Mouse (Mus musculus) bone marrow, adult 2 months (tissue): ENCODE results near the gene Vsig2.

ENCODE experiments used
- CTCF ChIP-seq: fragments of 200-500 bp; IDR thresholded peaks from 2 replicates; pipeline ENCODE4 v1.5.1; 2011; ENCODE audit warnings: low read length, control low read depth; ENCODE audit not compliant: control insufficient read depth, insufficient read depth
- POLR2A ChIP-seq: fragments of 200-500 bp; IDR thresholded peaks from 2 replicates; pipeline ENCODE4 v1.6.1; 2011; ENCODE audit warnings: low read depth, mild to moderate bottlenecking, control low read depth, low read length, borderline replicate concordance; ENCODE audit not compliant: control insufficient read depth

DNA sequence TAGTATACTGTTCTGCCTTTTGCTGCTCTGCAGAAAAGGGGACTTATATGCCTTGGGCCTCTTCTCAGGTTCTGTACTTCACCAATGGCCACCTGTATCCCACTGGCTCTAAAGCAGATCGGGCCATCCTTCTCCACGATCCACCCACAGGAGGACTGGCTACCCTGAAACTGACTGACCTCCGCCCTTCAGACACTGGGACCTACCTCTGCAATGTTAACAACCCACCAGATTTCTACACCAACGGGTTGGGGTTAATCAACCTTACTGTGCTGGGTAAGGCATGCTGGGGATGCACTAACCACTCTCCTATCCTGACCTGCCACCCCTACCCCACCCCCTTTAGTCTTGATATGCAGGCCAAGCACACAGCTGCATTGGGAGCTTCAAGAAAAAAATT, 1.2 kb downstream of the Vsig2 start:
- TF ChIP-seq CTCF = no peak
- no peak for TF ChIP-seq POLR2A
